7 mouse cellular contexts compared by ENCODE assay signal in the genomic region with DNA sequence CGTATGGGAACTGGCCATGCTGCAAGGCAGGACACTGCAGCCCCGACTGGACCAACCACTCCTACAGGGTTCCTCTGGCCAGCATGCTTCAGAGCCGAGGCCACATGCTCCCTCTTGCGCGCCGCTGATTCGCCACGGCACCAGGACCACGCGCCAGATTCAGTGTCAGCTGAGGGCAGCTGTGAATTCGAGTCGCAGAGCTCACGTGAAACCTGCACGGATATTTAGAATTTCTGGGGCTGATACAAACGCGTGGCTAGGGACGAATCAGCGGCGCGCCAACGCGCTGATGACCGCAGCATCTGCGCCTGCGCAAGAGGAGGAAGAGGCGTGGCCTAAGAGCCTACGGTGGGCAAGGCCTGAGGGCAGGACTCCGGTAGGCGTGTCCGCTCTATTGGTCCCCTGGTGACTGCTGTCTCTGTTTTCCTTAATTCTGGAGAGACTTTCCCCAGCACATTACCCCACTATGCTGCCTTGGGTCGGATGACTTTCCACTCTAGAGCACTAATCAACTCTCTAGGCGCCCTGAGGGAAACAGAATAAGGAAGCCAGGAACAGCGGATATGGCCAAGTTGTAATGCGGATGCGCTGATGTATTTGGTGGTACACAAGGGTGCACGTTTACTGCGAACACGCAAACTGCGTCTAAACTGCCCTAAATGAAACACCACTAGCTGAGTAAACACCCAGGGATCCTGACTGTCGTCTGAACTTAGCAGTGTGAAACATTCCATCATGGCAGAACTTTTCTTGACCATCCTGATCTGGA. TPM values are rescaled to one million over a fixed set of nuclear protein-coding genes. Genes with fewer than 3 reads are reported as not detected.
DNase-seq lines count a peak whose midpoint lies in the region; ATAC-seq lines count a peak whose summit lies in the region.

A gene (minus strand): TSS at position 304 of the 769 bp plus-strand sequence.

- peak; percentile 96 for ATAC-seq in intestine, embryonic 16.5 days
- ATAC-seq in midbrain, embryonic 11.5 days (ENCODE audit: low FRiP score): peak; percentile 96

- H3K4me3 ChIP-seq in intestine, embryonic 16.5 days (ENCODE audit: low read length): peak within 1 kb of the TSS; percentile 72
- H3K4me3 ChIP-seq in midbrain, embryonic 11.5 days (ENCODE audit: low read depth, low read length): peak within 1 kb of the TSS; percentile 48

- H3K27me3 ChIP-seq in intestine, embryonic 16.5 days (replicated peaks; ENCODE audit: control insufficient read depth, insufficient read depth, low read length): no peaks in the 10 kb centered on the region
- H3K27me3 ChIP-seq in midbrain, embryonic 11.5 days (ENCODE audit: control insufficient read depth, insufficient read depth, low read length): no peaks in the 10 kb centered on the region

- peaks cover 7% of the 10 kb centered on the region for H3K4me1 ChIP-seq in intestine, embryonic 16.5 days (ENCODE audit: control insufficient read depth, insufficient read depth, low read length)
- peaks cover 10% of the 10 kb centered on the region for H3K4me1 ChIP-seq in midbrain, embryonic 11.5 days (ENCODE audit: control insufficient read depth, insufficient read depth, low read length)

- H3K9me3 ChIP-seq in intestine, embryonic 16.5 days (ENCODE audit: control insufficient read depth, low read length): no peaks in the 10 kb centered on the region
- no peaks in the 10 kb centered on the region for H3K9me3 ChIP-seq in midbrain, embryonic 11.5 days (ENCODE audit: control insufficient read depth, low read length)

- peak within 1 kb of the TSS; percentile 82 for H3K9ac ChIP-seq in intestine, embryonic 16.5 days (ENCODE audit: low read depth, low read length)
- H3K9ac ChIP-seq in midbrain, embryonic 11.5 days (ENCODE audit: low read length): peak within 1 kb of the TSS; percentile 86

- H3K4me2 ChIP-seq in intestine, embryonic 16.5 days (ENCODE audit: low read depth, low read length): peak within 1 kb of the TSS; percentile 99
- peak within 1 kb of the TSS; percentile 87 for H3K4me2 ChIP-seq in midbrain, embryonic 11.5 days

- H3K36me3 ChIP-seq in intestine, embryonic 16.5 days (ENCODE audit: control insufficient read depth, insufficient read depth, low read length): no peaks in the 10 kb centered on the region
- no peaks in the 10 kb centered on the region for H3K36me3 ChIP-seq in midbrain, embryonic 11.5 days (ENCODE audit: control insufficient read depth, insufficient read depth, low read length)

- 5% methylated on average over 40 of the region's 40 CpGs for WGBS in intestine, embryonic 16.5 days
- WGBS in midbrain, embryonic 11.5 days: 7% methylated on average over 40 of the region's 40 CpGs

- H3K27ac ChIP-seq in intestine, embryonic 16.5 days (ENCODE audit: low read length): peak within 1 kb of the TSS; percentile 87
- peak within 1 kb of the TSS; percentile 84 for H3K27ac ChIP-seq in midbrain, embryonic 11.5 days (ENCODE audit: low read depth, low read length)

- intact Hi-C loops in left cerebral cortex, postnatal 36 days (cut with DNase I): loop anchor here (5.0 kb wide), 1 partner anchor 156 kb away; a partner anchor contains a TSS

- DNase-seq in adrenal gland, adult 2 months: peak; percentile 96
- DNase-seq in embryo, embryonic 11.5 days (ENCODE audit: low read depth, low spot score): peak; percentile 89
- peak; percentile 88 to 96 for DNase-seq in gastrocnemius, postnatal 4 days (ENCODE audit: low spot score in 2 of 2)
- DNase-seq in left cerebral cortex, postnatal 36 days (ENCODE audit: low spot score in 2 of 2): peak; percentile 91
- peak; percentile 99 for DNase-seq in midbrain, embryonic 11.5 days (ENCODE audit: low spot score, missing footprints)
- peak; percentile 94 for DNase-seq in skeletal muscle tissue, adult 2 months (ENCODE audit: low read depth, low spot score)

RNA-seq across cellular contexts. Expression of the gene that starts here (rescaled TPM):
- total RNA-seq in adrenal gland, adult 2 months (2021): 10 to 100 TPM; 16.4 to 24.5 TPM
- polyA plus RNA-seq in adrenal gland, adult 2 months (2012; rRNA removed): 15.5 and 15.7 TPM in 2 replicates
- 10 to 100 TPM; 23.5 to 27.8 TPM for total RNA-seq in gastrocnemius, postnatal 4 days (2021)
- polyA plus RNA-seq in intestine, embryonic 16.5 days (2015; fragmentation: Nextera tagmentation; extraction: Ambion mirVana): 32.1 and 32.3 TPM in 2 replicates
- 10 to 100 TPM; 24.3 to 30.0 TPM for total RNA-seq in left cerebral cortex, postnatal 36 days (2021)
- 22.5 and 23.2 TPM in 2 replicates for polyA plus RNA-seq in midbrain, embryonic 11.5 days (2014; fragmentation: Nextera tagmentation; extraction: Ambion mirVana)

Comparison
In these comparisons a context has a peak if more than half of its experiments do, and no peak if none do; other contexts are left out.
1. Peak in every context shown above with its lines: DNase-seq, ATAC-seq, H3K4me3 ChIP-seq and H3K27ac ChIP-seq.